Mouse (Mus musculus) pancreas, adult 10 weeks (tissue): ENCODE results near the gene Dcn. TPM values are rescaled to one million over a fixed set of nuclear protein-coding genes. Genes with fewer than 3 reads are reported as not detected.

Experiments
- polyA plus RNA-seq: library from polyadenylated mRNA; stranded (reverse); fragments of 350-450 nt; fragmentation: Illumina TruSeq; extraction: RNeasy Lipid Tissue Mini Kit (QIAGEN cat#74804); gene quantifications from one replicate; pipeline ENCODE4 v1.2.3, GENCODE M21; 2015; ENCODE audit warnings: low read depth, low replicate concordance; ENCODE audit not compliant: insufficient read depth

Gene Dcn
- 431 TPM for polyA plus RNA-seq

DNA sequence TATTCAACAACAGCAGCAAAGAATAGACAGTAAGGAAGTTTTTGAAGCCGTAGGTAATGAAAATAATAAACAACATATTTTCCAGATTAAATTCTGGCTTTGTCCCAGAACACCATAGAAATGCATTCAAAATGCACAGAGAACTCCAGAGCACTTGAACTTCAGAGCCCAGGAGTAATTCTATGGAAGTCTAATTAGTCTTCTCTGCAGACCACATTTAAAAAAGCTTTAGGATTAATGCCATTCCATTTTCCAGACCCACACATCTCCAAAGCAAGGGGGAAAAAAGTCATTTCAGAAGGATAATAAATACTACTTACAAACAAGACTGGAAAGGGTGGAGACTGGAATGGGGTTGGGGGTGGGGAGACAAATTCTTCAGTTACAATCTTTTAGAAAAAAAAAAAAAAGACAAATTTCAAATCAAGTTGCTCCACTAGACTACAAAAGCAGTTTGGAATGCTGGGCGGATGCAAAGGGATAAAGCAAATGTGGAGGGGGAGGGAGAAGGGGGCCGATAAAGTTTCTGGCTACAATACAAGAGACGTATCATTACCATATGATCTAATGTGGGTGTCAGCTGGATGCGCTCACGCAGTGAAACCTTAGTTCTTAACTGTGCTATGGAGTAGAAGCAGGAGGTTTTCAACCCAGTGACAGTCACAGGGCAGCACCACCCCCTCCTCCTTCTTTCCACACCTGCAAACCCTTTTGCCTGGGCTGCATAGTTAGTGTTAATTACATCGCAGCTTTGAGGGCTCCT, at the start of gene Dcn:
Dcn (plus strand) TSS at position 606 of the 763 bp plus-strand sequence.

DNA sequence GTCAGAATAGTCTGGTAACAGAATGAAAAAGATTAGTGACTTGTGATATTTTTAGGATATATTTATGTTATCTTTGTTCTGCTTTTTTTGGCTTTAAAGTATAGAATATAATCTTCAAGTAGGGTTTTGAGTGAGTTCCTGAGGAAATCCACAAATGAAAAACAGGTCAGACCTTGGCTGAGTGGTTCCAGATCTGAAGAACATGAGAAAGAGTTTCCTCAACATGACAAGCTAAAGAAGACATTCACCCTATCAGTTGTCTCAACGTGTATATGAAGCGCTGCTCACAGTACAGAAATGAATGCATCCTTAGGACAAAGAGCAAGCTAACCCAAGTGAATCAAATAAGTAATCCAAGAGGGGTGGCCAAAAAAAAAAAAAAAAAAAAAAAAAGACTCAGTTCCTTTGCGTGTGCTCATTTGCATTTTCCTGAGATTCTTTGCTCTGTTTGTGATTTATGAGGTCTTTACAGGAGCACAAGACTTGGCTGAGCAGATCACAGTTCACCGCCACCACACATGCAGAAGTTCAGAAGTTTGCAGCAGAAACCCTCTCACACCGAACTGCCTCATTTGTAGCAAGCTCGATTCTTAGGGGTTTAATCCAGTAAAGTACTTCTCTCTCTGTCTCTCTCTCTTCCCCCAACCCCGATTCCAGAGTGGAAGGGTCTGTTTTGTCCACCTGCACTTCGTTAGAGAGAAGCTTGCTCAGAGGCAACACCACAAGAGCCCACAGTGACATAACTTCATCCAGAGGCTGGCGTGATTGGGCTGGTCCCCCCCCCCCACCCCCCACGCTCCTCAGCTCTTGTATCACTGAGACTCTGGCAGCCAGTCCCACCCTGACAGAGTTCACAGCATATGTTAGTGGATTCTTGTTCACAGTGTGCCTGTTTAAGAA, 85.8 kb downstream of the Dcn start, which contains the start of gene Lum:
Lum (plus strand) TSS at position 172 of the 900 bp plus-strand sequence.

Other genes starting within 250 kb of the Dcn start
- 18.8 TPM for gene Lum, start 85.5 kb downstream of the Dcn start, polyA plus RNA-seq
- gene Kera, start 127.3 kb downstream of the Dcn start, polyA plus RNA-seq = not detected
- gene Epyc, start 164.5 kb downstream of the Dcn start, polyA plus RNA-seq = not detected
- gene Ccer1, start 213.4 kb downstream of the Dcn start, polyA plus RNA-seq = not detected
- gene C030005K15Rik, start 247.1 kb downstream of the Dcn start, polyA plus RNA-seq = not detected